Mouse (Mus musculus): ENCODE measurements around the gene Rps27l. TPM values are rescaled to one million over a fixed set of nuclear protein-coding genes. Genes with fewer than 3 reads are reported as not detected.
"Not testable (repeated sequence)": the region's sequence is repeated elsewhere in the genome, so short reads cannot be mapped to it uniquely, and the experiment has no call there.

The Rps27l gene
- polyA plus RNA-seq, 1 experiment from 2014 or later: 628 TPM

DNA sequence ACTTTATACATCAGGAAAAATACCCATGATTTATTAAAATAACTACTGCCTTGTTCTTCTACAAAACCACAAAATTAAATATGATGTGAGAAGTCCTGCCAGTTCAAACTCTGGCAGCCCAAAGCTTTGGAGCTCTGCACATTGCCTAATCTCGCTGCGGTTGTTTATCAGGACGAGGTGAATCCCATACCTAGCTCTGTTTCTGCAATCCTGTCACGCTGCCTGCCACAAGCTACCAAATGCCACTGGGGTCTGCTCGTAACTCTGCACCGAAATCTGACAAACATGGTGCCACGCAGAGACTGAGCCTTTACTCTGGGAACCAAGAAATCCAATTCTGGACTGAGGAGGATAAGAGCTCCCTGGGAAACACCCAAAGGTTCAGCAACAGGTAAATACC, 36.0 kb upstream of the Rps27l start:
- ATAC-seq (replicated peaks; ENCODE audit: insufficient number of reproducible peaks, low FRiP score, low TSS enrichment): no peak
- Histone ChIP-seq H3K4me3 (ENCODE audit: low read depth, low read length) (no peak overlapping the region), H3K36me3 (ENCODE audit: control insufficient read depth, insufficient read depth, low read length) (no peaks in the 10 kb centered on the region), H3K9me3 (replicated peaks; ENCODE audit: control insufficient read depth, low read length) (no peaks in the 10 kb centered on the region), H3K4me1 (ENCODE audit: control insufficient read depth, insufficient read depth, low read length) (peaks cover 11% of the 10 kb centered on the region; the same call in 1 of the 2 replicates), H3K4me2 (no peak overlapping the region), H3K9ac (ENCODE audit: low read depth, low read length) (no peak overlapping the region), H3K27me3 (ENCODE audit: control insufficient read depth, insufficient read depth, low read length) (no peaks in the 10 kb centered on the region), H3K27ac (ENCODE audit: low read depth, low read length) (no peak overlapping the region)
- 72% methylated on average over 7 of the region's 7 CpGs for WGBS (ENCODE audit: insufficient replicate concordance)

DNA sequence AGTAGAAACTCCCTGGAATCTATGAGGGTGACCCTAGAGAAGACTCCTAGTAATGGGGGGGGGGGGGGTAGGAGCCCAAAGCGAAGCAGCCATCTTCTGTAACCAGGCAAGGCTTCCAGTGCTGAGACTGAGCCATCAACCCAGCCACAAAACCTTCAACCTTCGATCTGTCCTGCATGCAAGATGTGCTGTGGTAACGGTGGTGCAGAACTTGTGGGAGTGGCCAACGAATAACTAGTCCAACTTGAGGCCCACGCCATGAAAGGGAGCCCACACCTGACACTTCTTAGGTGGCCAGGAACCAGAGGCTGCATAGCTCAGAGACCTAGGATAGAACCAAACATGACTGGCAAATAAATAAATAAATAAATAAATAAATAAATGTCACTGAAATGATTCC, 35.2 kb upstream of the Rps27l start:
- Histone ChIP-seq H3K4me2 (no peak overlapping the region), H3K36me3 (ENCODE audit: control insufficient read depth, insufficient read depth, low read length) (no peaks in the 10 kb centered on the region), H3K4me3 (ENCODE audit: low read depth, low read length) (no peak overlapping the region), H3K4me1 (ENCODE audit: control insufficient read depth, insufficient read depth, low read length) (peaks cover 17% of the 10 kb centered on the region; the same call in 1 of the 2 replicates), H3K27me3 (ENCODE audit: control insufficient read depth, insufficient read depth, low read length) (no peaks in the 10 kb centered on the region), H3K27ac (ENCODE audit: low read depth, low read length) (no peak overlapping the region), H3K9ac (ENCODE audit: low read depth, low read length) (no peak overlapping the region), H3K9me3 (replicated peaks; ENCODE audit: control insufficient read depth, low read length) (no peaks in the 10 kb centered on the region)
- 83% methylated on average over 5 of the region's 5 CpGs for WGBS (ENCODE audit: insufficient replicate concordance)
- no peak for ATAC-seq (replicated peaks; ENCODE audit: insufficient number of reproducible peaks, low FRiP score, low TSS enrichment)

DNA sequence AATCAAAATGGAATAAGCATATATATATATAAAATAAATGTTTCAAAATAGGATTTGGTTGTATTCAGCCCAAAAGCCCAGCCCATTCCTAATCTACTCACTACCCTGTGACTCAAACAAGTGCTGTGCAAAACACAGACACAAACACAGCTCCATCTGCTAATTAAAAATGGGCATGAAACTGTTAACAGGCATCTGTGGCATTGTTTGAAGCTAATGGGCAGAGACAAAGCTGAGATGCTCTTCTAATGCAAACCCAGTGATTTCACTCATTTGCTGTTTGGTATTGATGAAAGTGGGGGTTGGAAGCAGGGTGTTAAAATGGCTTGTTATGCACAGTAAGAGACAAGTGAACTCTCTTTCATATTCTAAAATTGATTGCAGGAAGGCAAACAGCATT, 33.6 kb upstream of the Rps27l start:
- no peak for ATAC-seq (replicated peaks; ENCODE audit: insufficient number of reproducible peaks, low FRiP score, low TSS enrichment)
- H3K4me2 ChIP-seq: no peak overlapping the region
- H3K27me3 ChIP-seq (ENCODE audit: control insufficient read depth, insufficient read depth, low read length): no peaks in the 10 kb centered on the region
- no peaks in the 10 kb centered on the region for H3K9me3 ChIP-seq (replicated peaks; ENCODE audit: control insufficient read depth, low read length)
- H3K4me1 ChIP-seq (ENCODE audit: control insufficient read depth, insufficient read depth, low read length): peaks cover 23% of the 10 kb centered on the region
- no peak overlapping the region for H3K4me3 ChIP-seq (ENCODE audit: low read depth, low read length)
- no peak overlapping the region for H3K9ac ChIP-seq (ENCODE audit: low read depth, low read length)
- no peaks in the 10 kb centered on the region for H3K36me3 ChIP-seq (ENCODE audit: control insufficient read depth, insufficient read depth, low read length)
- no peak overlapping the region for H3K27ac ChIP-seq (ENCODE audit: low read depth, low read length)

DNA sequence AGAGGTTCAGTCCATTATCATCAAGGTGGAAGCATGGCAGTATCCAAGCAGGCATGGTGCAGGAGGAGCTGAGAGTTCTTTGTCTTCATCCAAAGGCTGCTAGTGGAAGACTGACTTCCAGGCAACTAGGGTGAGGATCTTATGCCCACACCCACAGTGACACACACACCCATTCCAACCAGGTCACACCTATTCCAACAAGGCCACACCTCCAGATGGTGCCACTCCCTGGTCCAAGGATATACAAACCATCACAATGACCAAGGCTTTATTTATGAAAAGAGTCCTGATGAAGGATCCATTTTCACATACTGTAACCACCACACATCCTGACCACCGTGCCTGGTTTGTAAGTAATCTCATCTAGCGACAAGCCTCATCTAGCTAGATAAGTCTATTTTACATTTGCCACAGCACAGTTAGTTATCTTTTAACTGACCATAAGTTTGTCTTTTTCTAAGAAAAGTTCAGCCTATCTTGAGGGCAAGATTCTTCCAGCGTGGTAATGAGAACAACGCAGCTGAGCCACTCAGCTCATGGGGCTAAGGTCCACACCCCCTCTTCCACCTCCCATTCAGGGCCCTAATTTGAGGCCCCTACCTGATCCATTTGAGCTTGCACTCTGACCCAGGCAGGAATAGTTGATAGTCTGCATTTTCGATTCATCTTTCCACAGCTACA, 32.5 kb upstream of the Rps27l start:
- H3K36me3 ChIP-seq (ENCODE audit: control insufficient read depth, insufficient read depth, low read length); ATAC-seq (replicated peaks; ENCODE audit: insufficient number of reproducible peaks, low FRiP score, low TSS enrichment); H3K4me3 ChIP-seq (ENCODE audit: low read depth, low read length); H3K27me3 ChIP-seq (ENCODE audit: control insufficient read depth, insufficient read depth, low read length); H3K4me2 ChIP-seq; H3K27ac ChIP-seq (ENCODE audit: low read depth, low read length); H3K9ac ChIP-seq (ENCODE audit: low read depth, low read length); H3K9me3 ChIP-seq (replicated peaks; ENCODE audit: control insufficient read depth, low read length): not testable (repeated sequence)
- H3K4me1 ChIP-seq (ENCODE audit: control insufficient read depth, insufficient read depth, low read length): peaks cover 25% of the 10 kb centered on the region
- 86% methylated on average over 5 of the region's 5 CpGs for WGBS (ENCODE audit: insufficient replicate concordance)

DNA sequence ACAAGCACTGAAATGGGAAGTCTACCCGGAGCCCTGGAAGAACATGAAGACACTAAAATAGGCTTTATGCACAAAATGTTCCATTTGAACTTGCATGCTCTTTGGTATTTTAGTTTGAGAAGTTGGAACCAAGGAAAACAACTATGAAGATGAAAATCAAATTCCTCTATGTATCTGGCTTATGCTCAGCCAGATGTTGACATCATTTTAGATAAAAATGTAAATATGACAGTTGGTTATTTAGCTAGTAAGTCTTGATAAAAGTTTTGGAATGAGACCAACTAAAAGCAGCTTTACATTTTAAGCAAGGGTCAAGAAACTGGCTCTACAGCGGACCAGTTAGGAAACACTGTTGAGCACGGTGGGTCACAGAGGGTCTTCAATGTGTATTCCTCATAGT, 31.3 kb upstream of the Rps27l start:
- Histone ChIP-seq H3K36me3 (ENCODE audit: control insufficient read depth, insufficient read depth, low read length) (no peaks in the 10 kb centered on the region), H3K27me3 (ENCODE audit: control insufficient read depth, insufficient read depth, low read length) (no peaks in the 10 kb centered on the region), H3K9ac (ENCODE audit: low read depth, low read length) (no peak overlapping the region), H3K9me3 (replicated peaks; ENCODE audit: control insufficient read depth, low read length) (no peaks in the 10 kb centered on the region), H3K27ac (ENCODE audit: low read depth, low read length) (no peak overlapping the region), H3K4me1 (ENCODE audit: control insufficient read depth, insufficient read depth, low read length) (peaks cover 25% of the 10 kb centered on the region), H3K4me3 (ENCODE audit: low read depth, low read length) (no peak overlapping the region), H3K4me2 (no peak overlapping the region)
- ATAC-seq (replicated peaks; ENCODE audit: insufficient number of reproducible peaks, low FRiP score, low TSS enrichment): no peak
- WGBS (ENCODE audit: insufficient replicate concordance): 90% methylated on average over 3 of the region's 3 CpGs

DNA sequence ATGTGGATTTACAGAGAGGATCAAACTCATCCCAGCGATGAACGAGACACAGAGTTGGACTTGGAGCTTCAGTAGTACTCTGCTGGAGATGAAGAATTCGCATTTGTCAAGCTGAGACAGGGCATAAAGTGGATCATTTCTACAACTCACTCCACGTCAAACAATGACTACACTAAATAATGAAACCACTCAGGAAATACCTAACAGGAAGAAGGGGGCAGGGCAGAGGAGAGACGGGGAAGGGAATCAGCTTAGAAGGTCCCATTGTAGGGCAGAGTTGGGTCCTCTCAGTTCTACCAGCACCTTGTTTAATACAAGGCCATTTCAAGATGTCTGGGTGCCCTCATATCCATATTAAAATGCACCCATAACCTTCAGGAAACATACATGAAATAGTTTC, 30.5 kb upstream of the Rps27l start:
- no peak overlapping the region for H3K4me3 ChIP-seq (ENCODE audit: low read depth, low read length)
- H3K27ac ChIP-seq (ENCODE audit: low read depth, low read length): 0 out of 2 replicates have a peak overlapping the region, but pooled peaks have one; percentile 16
- H3K9ac ChIP-seq (ENCODE audit: low read depth, low read length): no peak overlapping the region
- no peaks in the 10 kb centered on the region for H3K9me3 ChIP-seq (replicated peaks; ENCODE audit: control insufficient read depth, low read length)
- no peaks in the 10 kb centered on the region for H3K27me3 ChIP-seq (ENCODE audit: control insufficient read depth, insufficient read depth, low read length)
- H3K4me2 ChIP-seq: no peak overlapping the region
- 73% methylated on average over 5 of the region's 5 CpGs for WGBS (ENCODE audit: insufficient replicate concordance)
- H3K4me1 ChIP-seq (ENCODE audit: control insufficient read depth, insufficient read depth, low read length): peaks cover 22% of the 10 kb centered on the region
- ATAC-seq (replicated peaks; ENCODE audit: insufficient number of reproducible peaks, low FRiP score, low TSS enrichment): no peak
- H3K36me3 ChIP-seq (ENCODE audit: control insufficient read depth, insufficient read depth, low read length): no peaks in the 10 kb centered on the region

DNA sequence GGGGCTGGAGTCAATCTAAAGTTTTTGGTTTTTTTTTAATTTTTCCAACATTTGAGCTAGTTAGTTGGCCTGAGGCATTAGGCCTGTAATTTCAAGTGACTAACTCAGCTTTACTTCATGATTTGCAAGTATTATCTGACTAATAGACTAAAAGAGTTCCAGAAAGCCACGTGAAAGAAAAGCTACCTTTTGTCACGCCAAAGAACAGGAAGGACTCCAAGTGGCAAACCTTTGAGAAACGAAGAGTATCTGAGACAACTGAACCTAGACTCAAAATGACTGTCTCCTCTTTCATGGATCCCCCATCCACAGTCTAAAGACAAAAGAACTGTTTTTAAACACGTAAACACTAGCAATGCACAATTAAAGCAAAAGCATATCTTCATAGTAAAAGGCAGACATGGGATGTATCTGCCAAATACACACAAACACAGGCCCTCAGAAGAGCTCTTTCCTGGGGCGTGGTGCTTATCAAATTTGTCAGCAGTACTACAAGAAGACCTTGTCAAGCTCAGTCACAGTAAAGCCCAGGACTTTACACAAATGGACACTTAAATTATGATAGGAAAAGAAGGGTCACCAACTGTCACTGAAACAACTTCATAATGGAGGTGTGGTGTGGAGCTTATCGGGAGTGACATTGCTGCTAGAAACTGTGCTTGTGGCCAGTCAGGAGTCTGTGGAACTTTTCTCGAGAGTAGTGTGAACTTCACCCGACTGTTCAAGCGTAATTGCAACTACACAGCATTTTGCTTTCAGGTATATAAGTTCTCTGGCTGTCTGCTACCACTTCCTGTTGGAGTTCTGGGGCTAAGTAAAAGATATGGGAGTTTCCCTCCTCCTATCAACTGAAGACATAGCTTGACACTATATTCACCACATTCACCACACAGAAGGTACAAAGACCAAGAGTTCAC, 29.8 kb upstream of the Rps27l start:
- Histone ChIP-seq H3K9ac (ENCODE audit: low read depth, low read length) (no peak overlapping the region), H3K4me3 (ENCODE audit: low read depth, low read length) (no peak overlapping the region), H3K4me1 (ENCODE audit: control insufficient read depth, insufficient read depth, low read length) (peaks cover 22% of the 10 kb centered on the region), H3K27me3 (ENCODE audit: control insufficient read depth, insufficient read depth, low read length) (no peaks in the 10 kb centered on the region), H3K36me3 (ENCODE audit: control insufficient read depth, insufficient read depth, low read length) (no peaks in the 10 kb centered on the region), H3K9me3 (replicated peaks; ENCODE audit: control insufficient read depth, low read length) (no peaks in the 10 kb centered on the region), H3K27ac (ENCODE audit: low read depth, low read length) (peak overlapping the region; percentile 60; the same call in 1 of the 2 replicates), H3K4me2 (peak overlapping the region; percentile 22)
- ATAC-seq (replicated peaks; ENCODE audit: insufficient number of reproducible peaks, low FRiP score, low TSS enrichment): no peak
- 63% methylated on average over 9 of the region's 9 CpGs for WGBS (ENCODE audit: insufficient replicate concordance)

DNA sequence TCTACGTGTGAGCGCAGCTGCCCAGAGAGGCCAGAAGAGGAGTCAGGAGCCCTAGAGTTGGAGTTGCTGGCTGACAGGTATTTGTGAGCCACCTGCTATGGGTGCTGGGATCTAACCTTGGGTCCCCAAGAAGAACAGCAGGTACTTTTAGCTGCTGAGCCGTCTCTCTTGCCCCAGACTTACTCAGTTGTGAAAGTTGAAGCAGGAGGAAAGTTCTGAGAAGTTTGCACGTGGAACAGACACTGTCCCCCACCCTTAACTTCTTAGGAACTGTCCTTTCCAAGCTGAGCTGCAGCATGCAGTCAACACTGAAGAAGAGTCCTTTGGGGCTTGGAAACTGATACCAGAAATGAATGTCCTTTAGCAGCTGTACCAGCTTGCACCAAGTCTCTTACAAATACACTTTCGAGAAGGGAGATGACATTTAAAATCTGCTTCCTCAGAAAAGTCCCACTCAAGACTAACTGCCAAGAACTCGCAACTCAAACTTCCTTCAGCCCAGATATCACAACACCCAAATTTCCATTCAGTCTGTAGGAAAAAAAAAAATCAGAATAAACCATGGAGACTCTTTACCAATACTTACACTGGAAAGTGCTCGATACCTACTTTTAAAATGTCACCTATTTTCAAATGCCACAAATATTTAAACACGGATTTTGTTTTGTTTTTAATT, 28.5 kb upstream of the Rps27l start:
- Histone ChIP-seq H3K4me1 (ENCODE audit: control insufficient read depth, insufficient read depth, low read length) (peaks cover 22% of the 10 kb centered on the region), H3K4me3 (ENCODE audit: low read depth, low read length) (no peak overlapping the region), H3K36me3 (ENCODE audit: control insufficient read depth, insufficient read depth, low read length) (no peaks in the 10 kb centered on the region), H3K27me3 (ENCODE audit: control insufficient read depth, insufficient read depth, low read length) (no peaks in the 10 kb centered on the region), H3K9me3 (replicated peaks; ENCODE audit: control insufficient read depth, low read length) (no peaks in the 10 kb centered on the region), H3K9ac (ENCODE audit: low read depth, low read length) (no peak overlapping the region), H3K4me2 (peak overlapping the region; percentile 34; the same call in 1 of the 2 replicates), H3K27ac (ENCODE audit: low read depth, low read length) (no peak overlapping the region)
- WGBS (ENCODE audit: insufficient replicate concordance): 80% methylated on average over 8 of the region's 8 CpGs
- no peak for ATAC-seq (replicated peaks; ENCODE audit: insufficient number of reproducible peaks, low FRiP score, low TSS enrichment)
